Mouse (Mus musculus) CD4-positive helper T cell, adult 2 months (primary cell): ENCODE results near the gene Dlg1.

Experiments used
- DNase-seq: peaks from one replicate; pipeline ENCODE4 v3.0.0-alpha.2; 2012; ENCODE audit warnings: low read depth, missing footprints, low spot score

The Dlg1 gene

DNA sequence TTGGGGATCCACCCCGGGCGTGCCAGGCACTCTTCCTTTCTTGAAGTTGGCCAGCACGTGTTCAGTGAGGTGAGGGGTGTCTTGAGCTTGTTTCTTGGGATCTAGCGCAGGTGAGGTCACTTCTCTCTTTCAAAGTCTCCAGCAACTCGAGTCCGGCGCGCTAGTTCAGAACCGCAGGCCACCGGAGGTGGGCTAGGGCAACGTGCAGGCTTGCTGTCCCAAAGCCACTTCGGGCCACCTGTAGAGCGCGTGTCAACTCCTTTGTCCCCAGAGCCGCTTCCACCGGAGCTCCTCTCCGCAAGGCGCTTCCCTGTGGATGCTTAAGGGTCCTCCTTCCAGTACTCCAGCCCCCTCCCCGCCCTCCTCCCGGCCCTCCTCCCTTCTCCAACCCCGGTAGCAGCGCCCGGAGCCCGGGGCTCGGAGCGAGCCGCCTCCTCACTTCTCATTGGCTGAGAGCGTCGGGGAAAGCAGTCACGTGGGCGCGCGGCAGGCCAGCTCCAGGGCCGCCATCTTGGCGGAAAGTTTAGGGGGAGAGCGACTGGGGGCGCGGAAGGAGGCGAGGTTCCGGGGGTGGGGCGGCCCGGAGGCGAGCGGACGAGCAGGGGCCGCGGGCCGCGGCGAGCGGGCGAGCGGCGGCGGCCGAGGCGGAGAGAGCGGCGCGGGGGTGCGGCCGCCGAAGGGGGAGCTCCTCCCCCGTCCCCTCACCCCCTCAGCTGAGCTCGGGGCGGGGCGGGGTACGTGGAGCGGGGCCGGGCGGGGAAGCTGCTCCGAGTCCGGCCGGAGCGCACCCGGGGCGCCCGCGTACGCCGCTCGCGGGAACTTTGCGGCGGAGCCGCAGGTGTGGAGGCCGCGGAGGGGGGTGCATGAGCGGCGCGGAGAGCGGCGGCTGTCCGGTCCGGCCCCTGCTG lies at the start of gene Dlg1:
TSS of gene Dlg1 (plus strand) at position 65 of the 908 bp plus-strand sequence.
- DNase-seq = peak; percentile 91

DNA sequence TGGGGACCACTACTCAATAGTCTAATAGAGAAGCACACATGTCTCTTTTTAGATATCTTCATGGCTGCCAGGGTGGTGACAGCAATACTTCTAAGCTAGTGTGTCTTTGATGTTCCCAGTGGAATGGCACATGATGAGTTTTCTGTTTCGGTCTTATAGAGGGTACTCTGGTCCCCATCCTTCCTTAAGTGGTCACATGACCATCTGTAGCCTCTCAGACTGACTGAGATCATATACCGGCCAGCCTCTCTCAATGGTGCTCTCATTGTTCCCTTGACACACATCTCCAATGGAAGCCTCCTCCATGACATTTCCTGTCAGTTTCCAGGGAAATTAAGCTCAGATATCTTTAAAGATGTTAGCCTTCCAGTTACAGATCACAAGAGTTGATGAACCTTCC lies 46.9 kb upstream of the Dlg1 start:
- no peak for DNase-seq

DNA sequence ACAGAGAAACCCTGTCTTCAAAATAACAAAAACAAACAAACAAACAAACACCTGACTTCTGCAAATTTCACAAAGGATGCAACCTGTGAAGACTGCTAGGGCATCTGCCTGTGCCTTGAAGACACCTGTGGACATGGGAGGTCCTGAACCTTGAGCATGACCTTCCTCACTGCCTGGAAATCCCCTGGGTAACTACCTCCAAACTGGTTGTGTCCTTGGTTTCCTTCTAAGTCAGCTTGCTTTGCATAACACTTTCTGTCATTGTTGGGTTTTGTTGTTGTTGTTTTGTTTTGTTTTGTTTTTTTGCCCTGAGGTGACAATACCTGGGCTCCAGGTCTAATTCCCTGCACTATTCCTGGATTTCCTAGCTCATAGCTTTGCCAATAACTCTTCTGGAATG lies 46.1 kb upstream of the Dlg1 start:
- no peak for DNase-seq

DNA sequence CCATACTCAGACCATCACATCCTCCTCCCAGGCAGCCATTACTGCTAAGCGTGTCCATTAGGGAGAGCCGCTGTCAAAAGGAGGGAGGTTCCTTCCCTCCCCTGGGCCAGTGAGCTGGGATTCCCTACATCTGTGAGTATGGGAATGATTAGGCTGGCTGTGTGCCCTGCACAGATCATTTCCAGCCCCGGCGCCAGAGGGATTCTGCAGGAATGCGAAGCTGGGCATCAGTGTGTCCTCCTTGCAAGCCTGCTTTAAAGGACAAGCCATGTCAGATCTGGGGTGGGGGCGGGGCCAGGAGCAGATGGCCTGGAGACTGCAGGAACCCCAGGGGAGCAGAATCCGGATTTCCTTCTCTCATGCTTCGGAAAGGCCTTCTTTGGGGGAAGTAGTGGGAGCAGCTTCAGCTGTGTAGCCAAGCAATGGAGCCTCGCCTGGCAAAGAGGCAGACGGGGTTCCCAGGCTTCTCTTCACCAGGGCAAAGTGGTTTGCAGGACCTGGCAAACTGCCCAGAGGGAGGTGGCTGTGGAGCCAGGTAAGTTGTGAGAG lies 45.3 kb upstream of the Dlg1 start:
- DNase-seq = no peak

DNA sequence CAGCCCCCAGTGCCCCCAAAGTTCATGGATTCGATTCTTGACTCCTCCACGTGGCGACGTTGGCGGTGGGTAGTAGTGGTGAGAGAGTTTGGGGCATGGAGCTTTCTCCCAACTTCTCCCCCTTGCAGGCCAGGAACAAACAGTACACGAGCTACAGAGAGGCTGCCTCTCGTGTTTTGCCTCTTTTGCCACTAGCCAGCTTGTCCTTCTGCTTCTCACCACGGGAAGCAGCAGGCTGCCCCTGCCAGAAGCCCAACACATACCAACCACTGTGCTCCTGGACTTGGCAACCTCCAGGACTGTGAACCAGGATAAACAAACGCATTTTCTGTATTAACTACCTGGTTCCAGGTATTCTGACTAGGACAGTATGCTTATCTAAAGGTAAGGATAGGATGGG lies 44.6 kb upstream of the Dlg1 start:
- DNase-seq = no peak

DNA sequence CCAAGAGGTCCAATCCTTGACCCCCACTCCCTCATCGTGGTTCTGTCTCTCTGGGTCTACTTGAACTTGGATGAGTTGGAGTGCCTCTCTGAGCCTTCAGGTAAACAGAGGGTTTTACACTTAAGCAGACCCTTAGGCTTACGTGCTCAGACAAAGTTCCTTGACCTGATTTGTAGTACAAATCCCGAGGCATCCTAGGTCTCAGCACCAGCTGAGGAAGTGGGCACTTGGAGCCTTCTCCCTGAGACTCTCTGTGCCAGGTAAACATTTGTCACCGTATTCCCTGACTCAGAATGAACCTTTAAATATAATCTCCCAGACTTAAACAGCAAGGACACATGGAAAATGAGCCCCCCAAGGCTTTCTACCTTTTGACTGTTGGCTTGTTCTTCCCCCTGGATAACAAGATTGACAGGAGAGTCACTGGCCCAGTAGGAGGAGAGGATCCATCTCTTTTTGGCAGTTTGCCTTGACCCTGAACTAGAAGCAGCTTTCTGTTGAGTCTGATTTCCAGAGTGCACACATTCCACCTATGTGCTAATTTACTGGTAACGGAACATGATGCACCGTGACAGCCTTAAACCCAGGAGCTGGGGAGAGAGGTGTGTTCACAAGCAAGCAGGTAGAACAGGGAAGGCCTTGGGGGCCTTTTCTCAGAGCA lies 43.4 kb upstream of the Dlg1 start:
- no peak for DNase-seq

DNA sequence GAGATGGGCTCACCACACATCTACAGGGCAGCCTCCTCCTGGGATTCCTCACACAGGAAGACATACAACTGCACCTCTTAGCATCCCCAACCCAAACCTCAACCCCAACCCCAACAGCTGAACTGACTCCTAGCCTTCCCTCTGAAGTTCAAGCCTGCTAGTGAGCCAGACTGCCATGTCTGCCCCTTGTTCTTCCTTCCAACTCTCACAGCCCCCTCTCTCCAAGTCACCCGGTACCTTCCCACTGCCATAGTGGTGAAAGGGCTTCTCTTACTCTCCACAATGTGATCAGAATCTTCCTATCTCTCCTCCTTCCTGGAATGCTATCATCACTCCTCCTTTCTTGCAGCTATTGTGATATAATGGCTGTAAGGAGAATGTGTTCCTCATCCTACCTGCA lies 40.9 kb upstream of the Dlg1 start:
- no peak for DNase-seq

DNA sequence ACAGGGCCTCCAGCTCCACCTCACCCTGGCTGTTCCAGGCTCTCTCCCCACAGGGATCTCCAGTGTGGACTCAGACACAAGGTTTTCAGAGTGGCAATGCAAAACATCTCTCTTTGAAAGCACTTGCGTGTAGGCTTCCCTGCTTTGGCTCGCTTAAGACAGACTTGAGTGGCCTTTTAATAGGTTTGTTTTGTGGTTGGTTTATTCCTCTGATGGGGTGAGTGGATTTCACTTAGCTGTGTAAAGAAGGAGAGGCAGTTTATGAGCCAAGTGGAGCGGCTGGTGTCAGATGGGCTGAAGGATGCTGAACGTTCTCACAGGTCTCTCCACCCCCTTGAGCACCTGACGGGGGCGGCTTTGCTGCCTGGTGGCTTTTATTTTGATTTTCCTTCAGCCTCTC lies 40.1 kb upstream of the Dlg1 start:
- no peak for DNase-seq

DNA sequence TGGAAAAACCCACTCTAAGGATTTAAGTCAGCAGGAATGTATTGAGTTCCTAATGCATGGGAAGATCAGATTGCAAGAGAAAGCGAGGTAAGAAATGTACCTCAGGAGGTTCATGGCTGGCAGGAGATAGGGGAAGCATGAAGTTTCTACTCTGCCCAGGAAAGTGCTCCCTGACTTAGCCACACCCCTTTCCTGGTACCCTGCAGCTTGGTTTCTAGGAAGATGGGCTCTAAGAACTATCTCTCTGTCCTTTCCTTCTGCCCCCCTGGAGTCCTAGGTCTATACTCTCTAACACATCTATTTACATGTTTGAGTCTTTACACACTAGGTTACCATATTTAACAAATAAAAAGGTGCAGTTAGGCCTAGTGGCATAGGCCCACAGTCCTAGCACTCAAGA lies 38.5 kb upstream of the Dlg1 start:
- no peak for DNase-seq

DNA sequence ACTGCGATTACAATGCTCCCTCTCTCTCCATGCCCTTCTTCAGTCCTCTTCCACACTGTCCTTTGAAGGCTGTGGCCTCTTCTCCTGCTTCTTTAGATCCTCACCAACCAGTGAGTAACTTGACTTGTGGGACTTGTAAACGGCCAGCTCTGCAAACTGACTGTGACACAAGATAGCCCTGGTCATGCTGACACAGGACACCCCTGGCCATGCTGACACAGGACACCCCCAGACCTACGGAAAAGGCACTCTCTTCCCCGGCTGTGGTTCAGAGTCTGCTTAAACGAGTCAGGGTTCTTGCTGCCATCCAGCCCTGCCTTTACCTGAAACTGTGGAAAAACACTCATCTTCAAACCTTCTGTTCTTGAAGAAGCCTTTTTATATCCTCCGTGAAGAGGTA lies 36.9 kb upstream of the Dlg1 start:
- DNase-seq = no peak

DNA sequence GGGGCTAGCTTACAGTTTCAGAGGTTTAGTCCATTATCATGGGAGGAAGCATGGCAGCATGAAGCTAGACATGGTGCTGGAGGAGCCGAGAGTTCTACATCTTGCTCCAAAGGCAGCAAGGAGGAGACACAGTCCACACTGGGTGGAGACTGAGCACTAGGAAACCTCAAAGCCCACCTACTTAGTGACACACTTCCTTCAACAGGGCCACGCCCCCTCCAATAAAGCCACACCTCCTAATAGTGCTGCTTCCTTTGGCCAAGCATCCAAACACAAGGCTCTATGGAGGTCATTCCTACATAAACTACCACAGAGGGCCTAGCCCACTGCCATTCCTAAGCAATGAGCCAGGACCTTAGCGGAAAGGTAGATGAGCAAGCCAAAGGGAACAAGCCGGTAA lies 32.9 kb upstream of the Dlg1 start:
- DNase-seq = no peak

DNA sequence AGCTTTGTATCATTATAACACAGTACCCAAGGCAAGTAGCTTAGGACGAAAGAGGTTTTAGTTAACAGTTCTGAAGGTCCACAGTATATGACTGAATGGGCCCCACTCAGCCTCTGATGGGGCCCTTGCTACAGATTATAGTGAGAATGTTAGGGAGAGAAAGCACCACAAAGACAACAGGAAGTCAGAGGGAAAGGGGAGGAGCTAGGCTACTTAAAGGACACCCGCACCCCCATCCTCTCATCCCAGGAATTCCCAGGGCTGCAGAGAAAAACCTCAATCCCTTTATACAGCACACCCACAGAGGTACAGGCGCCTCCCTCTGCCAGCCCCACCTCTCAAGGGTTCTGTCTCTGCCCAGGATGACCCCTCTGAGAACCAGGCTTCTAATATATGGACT lies 32.2 kb upstream of the Dlg1 start:
- no peak for DNase-seq

DNA sequence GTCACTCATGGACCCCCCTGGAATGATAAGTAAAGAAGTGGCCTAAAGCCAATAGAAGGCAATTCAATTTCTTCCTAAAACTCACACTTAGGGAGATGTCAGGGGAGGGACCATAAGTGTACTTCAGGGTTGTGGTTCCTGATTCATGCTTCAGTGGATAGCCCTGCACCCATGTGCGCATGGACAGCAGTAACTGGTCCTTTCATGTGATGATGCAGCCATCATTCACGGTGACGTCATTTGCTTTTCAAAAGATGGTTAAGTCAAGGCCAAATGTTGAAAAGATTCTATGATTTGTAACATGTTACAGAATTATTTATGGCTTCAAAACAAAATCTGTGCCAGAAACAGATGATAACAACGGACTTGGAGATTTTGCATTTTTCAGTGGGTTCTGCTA lies 28.9 kb upstream of the Dlg1 start:
- DNase-seq = no peak

DNA sequence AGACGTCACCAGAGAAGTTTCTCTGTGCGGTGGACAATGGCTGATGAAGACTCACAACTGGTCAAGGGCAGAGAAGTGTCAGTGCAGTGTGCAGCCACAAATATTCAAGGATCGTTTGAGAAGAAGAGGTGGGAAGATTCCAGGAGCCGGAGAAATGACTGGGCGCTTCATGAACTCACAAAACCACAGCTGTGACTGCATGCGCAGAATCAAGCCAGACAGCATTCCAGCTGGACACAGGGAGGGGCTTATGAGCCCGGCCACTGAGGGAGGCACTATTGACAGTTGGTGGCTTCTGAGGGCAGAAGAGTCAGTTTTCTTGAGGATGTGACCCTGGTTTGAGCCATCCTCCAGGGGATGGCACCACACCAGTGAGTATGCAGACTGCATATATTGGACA lies 24.9 kb upstream of the Dlg1 start:
- DNase-seq = no peak

DNA sequence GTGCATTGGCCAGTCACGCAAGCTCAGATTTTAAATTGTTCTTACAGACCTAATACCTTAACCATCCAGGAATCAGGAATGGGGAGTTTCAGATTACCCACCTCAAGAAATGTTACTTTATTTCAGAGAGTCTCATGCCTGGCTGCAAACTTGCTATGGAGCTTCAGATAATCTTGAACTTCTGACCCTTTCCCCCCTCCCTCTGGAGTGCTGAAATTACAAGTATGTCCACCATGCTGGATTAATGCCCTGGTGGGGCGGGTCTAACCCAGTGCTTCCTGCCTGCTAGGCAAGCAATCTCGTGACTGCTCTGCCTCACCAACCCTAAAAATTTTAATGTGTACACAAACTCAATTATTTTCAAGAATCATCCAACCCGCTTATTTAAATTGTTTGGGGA lies 23.3 kb upstream of the Dlg1 start:
- no peak for DNase-seq

DNA sequence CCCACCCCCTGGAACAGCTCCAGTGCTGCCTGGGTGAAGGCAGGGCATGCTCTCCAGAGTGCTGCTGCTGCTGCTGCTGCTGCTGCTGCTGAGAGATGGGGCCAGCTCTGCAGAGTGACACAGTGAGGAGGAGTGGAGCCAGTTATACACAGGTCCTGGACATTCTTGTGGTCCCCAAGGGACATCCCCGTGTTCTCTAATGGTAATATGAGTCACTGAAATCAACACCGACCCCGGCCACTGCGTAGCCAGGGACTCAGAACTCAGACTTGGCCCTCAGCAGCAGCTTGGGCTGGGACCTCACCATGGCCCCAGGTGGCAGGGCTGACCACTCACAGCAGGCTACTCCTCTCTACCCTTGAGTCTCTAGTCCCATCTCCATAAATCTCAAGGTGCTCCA lies 21.5 kb upstream of the Dlg1 start:
- DNase-seq = no peak

DNA sequence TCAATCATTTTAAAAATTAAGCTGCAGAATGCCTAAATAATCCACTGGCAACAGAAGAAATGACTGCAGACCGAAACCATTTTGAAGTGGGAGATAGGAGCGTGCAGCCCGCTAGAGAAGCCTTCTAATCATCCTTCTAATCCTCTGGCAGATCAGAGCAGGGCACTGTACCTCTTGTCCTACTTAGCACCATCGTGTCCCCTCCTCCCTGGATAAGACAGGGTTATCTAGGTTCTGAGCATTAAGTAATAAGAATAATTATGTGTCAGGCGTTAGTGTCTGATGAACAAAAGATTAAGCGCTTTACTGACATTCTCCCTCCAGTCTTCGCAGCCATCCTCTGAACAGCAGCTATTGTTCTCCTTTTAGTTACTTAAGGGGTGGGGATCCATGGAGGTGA lies 16.0 kb upstream of the Dlg1 start:
- DNase-seq = no peak

DNA sequence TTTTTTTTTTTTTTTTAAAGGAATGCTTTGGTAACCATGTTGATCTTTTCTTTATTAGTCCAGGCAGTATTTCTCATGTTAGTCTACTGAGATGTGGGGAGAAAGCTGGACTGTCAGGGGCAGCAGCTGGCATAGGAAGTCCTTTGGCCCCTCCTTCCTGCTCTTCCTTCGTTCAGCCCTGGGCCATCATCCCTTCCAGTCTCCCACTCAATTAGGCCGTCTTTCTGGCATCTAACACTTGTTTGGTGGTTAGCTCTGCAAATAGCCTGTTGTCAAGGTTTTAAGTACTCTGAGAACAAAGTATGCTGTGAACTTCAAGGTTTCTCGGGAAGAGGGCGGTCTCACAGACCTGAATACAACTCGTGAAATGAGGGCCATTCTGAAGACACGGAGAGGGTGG lies 12.5 kb upstream of the Dlg1 start:
- no peak for DNase-seq

DNA sequence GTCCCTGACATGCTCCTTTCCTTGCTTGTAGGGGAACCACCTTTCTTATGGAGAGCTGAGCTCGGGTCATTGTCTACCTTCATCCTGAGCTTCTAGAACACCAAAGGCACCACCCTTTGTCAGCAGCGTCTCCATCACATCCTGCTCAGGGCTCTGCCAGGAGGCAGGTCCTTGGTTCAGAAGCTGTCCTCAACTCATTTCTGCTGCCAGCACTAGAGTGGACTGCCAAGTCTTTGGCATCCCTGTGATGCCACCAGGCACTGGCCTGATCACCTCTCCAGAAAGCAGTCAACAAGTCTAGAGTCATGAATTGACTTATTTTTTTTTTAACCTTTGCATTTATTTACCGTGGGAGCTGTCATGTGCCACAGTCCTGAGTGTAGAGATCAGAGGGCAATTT lies 11.7 kb upstream of the Dlg1 start:
- DNase-seq = no peak

DNA sequence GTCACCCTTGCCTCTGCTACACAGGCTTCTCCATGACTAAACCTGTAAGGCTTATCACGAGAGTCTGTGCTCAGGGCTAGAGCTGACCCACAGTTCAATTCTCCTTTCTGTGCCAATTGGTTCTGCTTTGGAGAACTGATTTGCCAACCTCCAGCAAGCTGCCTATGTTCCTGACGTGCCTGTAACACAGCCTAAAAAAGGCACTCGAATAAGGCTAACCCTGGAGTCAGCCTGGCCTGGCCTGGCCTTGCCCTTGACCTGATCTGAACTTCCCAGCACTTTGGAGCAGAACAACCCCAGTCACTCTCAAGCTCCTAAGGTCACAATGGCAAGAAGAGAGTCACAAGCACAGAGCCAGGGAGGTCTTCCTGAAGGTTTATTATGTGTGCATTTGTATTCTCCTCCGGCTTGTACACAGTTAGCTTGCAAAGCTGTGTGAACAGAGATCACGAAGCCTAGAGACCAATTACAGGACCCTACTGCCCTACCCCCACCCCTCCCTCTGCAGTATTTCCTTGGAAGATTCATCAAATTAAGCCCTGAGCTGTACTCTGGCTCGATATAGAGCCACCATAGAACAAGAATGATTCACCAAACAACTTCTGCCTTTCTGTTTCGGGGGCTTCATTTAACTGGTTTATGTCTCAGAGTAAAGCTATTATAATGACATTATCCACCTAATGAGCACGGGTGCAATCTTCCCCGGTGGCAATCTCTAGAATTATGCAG lies 11.0 kb upstream of the Dlg1 start:
- no peak for DNase-seq

DNA sequence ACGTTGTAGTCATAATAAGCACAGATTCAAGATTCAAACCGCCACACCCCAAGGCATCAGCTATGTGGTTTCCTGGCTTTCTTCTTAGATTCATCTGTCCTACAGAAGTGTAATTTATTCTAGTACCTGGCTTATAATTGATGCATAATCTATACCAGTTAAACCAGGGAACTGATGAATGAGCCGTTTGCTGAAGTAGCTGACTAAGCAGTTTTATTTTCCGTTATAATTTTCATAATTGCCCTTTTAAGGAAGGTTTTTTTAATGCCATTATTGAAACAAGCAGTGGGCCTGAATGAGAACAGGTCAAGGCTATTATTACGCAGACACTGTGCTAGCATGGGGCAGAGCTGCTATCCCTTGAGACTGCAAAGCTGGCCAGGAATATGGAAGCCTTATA lies 9.6 kb upstream of the Dlg1 start:
- no peak for DNase-seq

DNA sequence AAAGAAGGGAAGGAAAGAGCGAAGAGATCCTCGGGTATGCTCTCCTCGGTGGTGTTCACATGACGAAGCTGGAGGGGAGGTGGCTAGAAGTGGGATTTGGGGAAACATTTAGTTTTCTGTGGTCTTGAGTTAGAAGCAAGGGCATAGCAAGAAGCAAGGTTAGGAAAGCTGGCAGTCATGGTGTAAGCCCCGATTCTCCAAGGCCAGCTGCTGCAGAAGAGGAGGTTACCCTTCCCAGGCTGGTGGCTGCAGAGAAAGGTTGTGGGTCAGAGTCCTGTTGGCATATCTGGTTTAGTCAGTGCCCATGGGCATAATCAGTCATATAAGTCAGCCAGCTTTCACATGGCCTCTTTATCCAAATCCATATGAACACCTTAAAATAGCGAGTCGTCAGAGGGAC lies 9.2 kb upstream of the Dlg1 start:
- DNase-seq = no peak
